Mouse (Mus musculus) forebrain, embryonic 12.5 days (tissue): Measurements from ENCODE around the gene Zfp882. TPM values are rescaled to one million over a fixed set of nuclear protein-coding genes. Genes with fewer than 3 reads are reported as not detected.

Experiments
- ATAC-seq: fragments of 200-750 bp; cut with Nextera tagmentation; 2 replicates; pipeline ENCODE4 v1.8.0; 2017; ENCODE audit warnings: moderate TSS enrichment; ENCODE audit not compliant: low FRiP score
- H3K27ac ChIP-seq: fragments of 300-500 bp; sonication (generic); 2 replicates; pipeline ENCODE4 v1.5.1; 2016; ENCODE audit warnings: mild to moderate bottlenecking
- H3K27me3 ChIP-seq: fragments of 300-500 bp; sonication (generic); 2 replicates; pipeline ENCODE4 v1.6.1; 2016; ENCODE audit warnings: mild to moderate bottlenecking
- H3K36me3 ChIP-seq: fragments of 300-500 bp; sonication (generic); replicated peaks from 2 replicates; pipeline ENCODE4 v1.6.1; 2016; ENCODE audit warnings: mild to moderate bottlenecking
- H3K4me1 ChIP-seq: fragments of 300-500 bp; sonication (generic); 2 replicates; pipeline ENCODE4 v1.6.1; 2016
- H3K4me2 ChIP-seq: fragments of 300-500 bp; sonication (generic); 2 replicates; pipeline ENCODE4 v1.6.1; 2016; ENCODE audit warnings: mild to moderate bottlenecking, moderate library complexity
- H3K4me3 ChIP-seq: fragments of 300-500 bp; sonication (generic); replicated peaks from 2 replicates; pipeline ENCODE4 v1.5.1; 2016; ENCODE audit warnings: mild to moderate bottlenecking
- H3K9ac ChIP-seq: fragments of 300-500 bp; sonication (generic); 2 replicates; pipeline ENCODE4 v1.6.1; 2016; ENCODE audit warnings: mild to moderate bottlenecking
- H3K9me3 ChIP-seq: fragments of 300-500 bp; sonication (generic); 2 replicates; pipeline ENCODE4 v1.6.1; 2016
- WGBS: fragments of 180-500 bp; shearing (Covaris S2); methylation state at CpG from one replicate; pipeline ENCODE4 v1.1.7; 2016; 5-methylcytosine and 5-hydroxymethylcytosine counted together
- polyA plus RNA-seq: library from polyadenylated mRNA; unstranded; fragments of >200 nt; fragmentation: Nextera tagmentation; extraction: Ambion mirVana; gene quantifications from 2 replicates; pipeline ENCODE4 v1.2.1, GENCODE M21; 2016

Zfp882 gene
- polyA plus RNA-seq, 1 experiment from 2014 or later = 13.0 TPM

GRCm38 (mm10) chr8:71960483-71960882 lies 52.1 kb downstream of the Zfp882 start:
- Histone ChIP-seq H3K9me3 (peaks cover 14% of the 10 kb centered on the region; the same call in 1 of the 2 replicates), H3K4me1 (no peaks in the 10 kb centered on the region), H3K27ac (no peak overlapping the region), H3K27me3 (no peaks in the 10 kb centered on the region), H3K36me3 (peaks cover 10% of the 10 kb centered on the region), H3K4me3 (no peak overlapping the region), H3K4me2 (no peak overlapping the region), H3K9ac (no peak overlapping the region)
- no peak for ATAC-seq

GRCm38 (mm10) chr8:71961796-71962195 lies 53.4 kb downstream of the Zfp882 start:
- WGBS = 92% methylated on average over 5 of the region's 5 CpGs
- H3K36me3 ChIP-seq = peaks cover 23% of the 10 kb centered on the region

DNA sequence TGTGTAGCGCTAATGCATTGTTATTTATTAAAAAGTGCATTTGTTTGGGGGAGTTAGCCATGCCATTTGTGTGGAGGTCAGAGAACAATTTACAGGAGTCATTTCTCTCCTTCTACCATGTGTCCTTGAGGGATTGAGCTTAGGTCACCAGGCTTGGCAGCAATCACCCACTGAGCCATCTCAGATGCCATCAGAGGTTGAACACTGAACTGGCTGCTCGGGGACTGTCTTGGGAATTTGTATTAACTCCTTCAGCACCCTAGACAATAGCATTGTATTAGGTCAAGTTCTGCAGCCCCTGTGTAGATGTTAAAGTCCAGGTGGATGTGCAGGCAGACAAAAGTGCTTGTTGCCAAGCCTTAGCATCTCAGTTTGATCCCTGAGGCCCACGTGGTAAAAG lies 55.6 kb downstream of the Zfp882 start:
- H3K27me3 ChIP-seq = no peaks in the 10 kb centered on the region
- H3K4me1 ChIP-seq = no peaks in the 10 kb centered on the region
- no peak overlapping the region for H3K4me2 ChIP-seq
- peaks cover 13% of the 10 kb centered on the region for H3K9me3 ChIP-seq
- WGBS = 95% methylated on average over 3 of the region's 3 CpGs
- no peak overlapping the region for H3K9ac ChIP-seq
- H3K27ac ChIP-seq = no peak overlapping the region
- H3K4me3 ChIP-seq = no peak overlapping the region
- no peak for ATAC-seq
- peaks cover 46% of the 10 kb centered on the region for H3K36me3 ChIP-seq

More at GRCm38 (mm10) chr8:71961796-71962195, 53.4 kb downstream of the Zfp882 start:
- Histone ChIP-seq H3K27ac (no peak overlapping the region), H3K4me3 (no peak overlapping the region), H3K4me1 (no peaks in the 10 kb centered on the region), H3K9ac (no peak overlapping the region), H3K27me3 (no peaks in the 10 kb centered on the region), H3K4me2 (no peak overlapping the region), H3K9me3 (peaks cover 11% of the 10 kb centered on the region; the same call in 1 of the 2 replicates)
- no peak for ATAC-seq

DNA sequence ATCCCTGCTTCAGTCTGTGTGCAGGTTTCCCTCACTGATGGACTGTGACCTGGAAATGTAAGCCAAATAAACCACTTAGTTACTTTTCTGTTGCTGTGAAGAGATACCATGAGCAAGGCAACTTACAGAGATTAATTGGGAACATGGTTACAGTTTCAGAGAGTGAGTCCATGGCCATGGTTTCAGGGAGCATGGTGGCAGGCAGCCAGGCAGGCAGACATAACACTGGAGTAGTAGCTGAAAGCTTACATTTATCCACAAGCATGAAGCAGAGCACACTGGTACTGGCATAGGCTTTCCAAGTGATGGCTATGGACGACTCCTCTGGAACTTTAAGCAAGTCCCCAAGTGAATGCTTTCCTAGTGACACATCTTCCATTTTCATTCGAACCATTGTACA lies 56.8 kb downstream of the Zfp882 start:
- H3K9ac ChIP-seq = no peak overlapping the region
- H3K36me3 ChIP-seq = peaks cover 55% of the 10 kb centered on the region
- 94% methylated on average over 2 of the region's 2 CpGs for WGBS
- no peak overlapping the region for H3K4me2 ChIP-seq
- H3K4me1 ChIP-seq = no peaks in the 10 kb centered on the region
- no peak overlapping the region for H3K27ac ChIP-seq
- no peaks in the 10 kb centered on the region for H3K27me3 ChIP-seq
- H3K9me3 ChIP-seq = peaks cover 13% of the 10 kb centered on the region
- H3K4me3 ChIP-seq = no peak overlapping the region
- ATAC-seq = no peak

Other genes with a start within 250 kb of the Zfp882 start
- gene Unc13a, start 236.9 kb upstream of the Zfp882 start, polyA plus RNA-seq = 13.7 and 16.0 TPM in 2 replicates
- gene Jak3, start 232.3 kb upstream of the Zfp882 start, polyA plus RNA-seq = 2.5 and 2.9 TPM in 2 replicates
- gene Insl3, start 219.4 kb upstream of the Zfp882 start, polyA plus RNA-seq = not detected in 2 replicates
- 0.36 and 0.72 TPM in 2 replicates for gene B3gnt3, start 206.8 kb upstream of the Zfp882 start, polyA plus RNA-seq
- 38.4 and 38.9 TPM in 2 replicates for gene Fcho1, start 182.9 kb upstream of the Zfp882 start, polyA plus RNA-seq
- gene Zfp709, start 26.6 kb upstream of the Zfp882 start, polyA plus RNA-seq = 6.0 and 8.0 TPM in 2 replicates
- 35.8 and 37.8 TPM in 2 replicates for gene Zfp617, start within 50 bp of the Zfp882 start, polyA plus RNA-seq
- 23.3 and 29.7 TPM in 2 replicates for gene Zfp961, start 42.4 kb downstream of the Zfp882 start, polyA plus RNA-seq
- 0.35 and 1.6 TPM in 2 replicates for gene Cyp4f18, start 101.0 kb downstream of the Zfp882 start, polyA plus RNA-seq
- gene Olfr372, start 132.6 kb downstream of the Zfp882 start, polyA plus RNA-seq = not detected in 2 replicates
- gene Olfr373, start 174.6 kb downstream of the Zfp882 start, polyA plus RNA-seq = not detected in 2 replicates
- 0.04 TPM in 1 of 2 replicates, not detected in the other for gene Olfr374, start 198.4 kb downstream of the Zfp882 start, polyA plus RNA-seq
- 416 and 424 TPM in 2 replicates for gene Tpm4, start 226.4 kb downstream of the Zfp882 start, polyA plus RNA-seq